Mouse (Mus musculus) embryonic facial prominence, embryonic 14.5 days (tissue): Measurements from ENCODE around the gene Dtnb. TPM values are rescaled to one million over a fixed set of nuclear protein-coding genes. Genes with fewer than 3 reads are reported as not detected.

Experiments
- ATAC-seq: fragments of 200-750 bp; cut with Nextera tagmentation; 2 replicates; pipeline ENCODE4 v1.8.0; 2017; ENCODE audit warnings: low read depth, moderate number of reproducible peaks, moderate TSS enrichment
- DNase-seq: peaks from one replicate; pipeline ENCODE4 v3.0.0-alpha.2; 2015; ENCODE audit warnings: low spot score
- H3K27ac ChIP-seq: fragments of 300-500 bp; sonication (generic); replicated peaks from 2 replicates; pipeline ENCODE4 v1.5.1; 2014; ENCODE audit warnings: low read depth, mild to moderate bottlenecking, low read length, moderate library complexity
- H3K27me3 ChIP-seq: fragments of 300-500 bp; sonication (generic); replicated peaks from 2 replicates; pipeline ENCODE4 v1.6.1; 2014; ENCODE audit warnings: low read length; ENCODE audit not compliant: control insufficient read depth, insufficient read depth
- H3K36me3 ChIP-seq: fragments of 300-500 bp; sonication (generic); 2 replicates; pipeline ENCODE4 v1.6.1; 2014; ENCODE audit warnings: low read length, mixed read lengths; ENCODE audit not compliant: control insufficient read depth, insufficient read depth
- H3K4me1 ChIP-seq: fragments of 300-500 bp; sonication (generic); 2 replicates; pipeline ENCODE4 v1.6.1; 2014; ENCODE audit warnings: antibody characterized with exemption, low read length; ENCODE audit not compliant: control insufficient read depth, insufficient read depth
- H3K4me2 ChIP-seq: fragments of 300-500 bp; sonication (generic); 2 replicates; pipeline ENCODE4 v1.6.1; 2014; ENCODE audit warnings: low read depth, mild to moderate bottlenecking, low read length, moderate library complexity, mixed read lengths
- H3K4me3 ChIP-seq: fragments of 300-500 bp; sonication (generic); 2 replicates; pipeline ENCODE4 v1.5.1; 2014; ENCODE audit warnings: low read depth, mild to moderate bottlenecking, low read length
- H3K9ac ChIP-seq: fragments of 300-500 bp; sonication (generic); 2 replicates; pipeline ENCODE4 v1.6.1; 2014; ENCODE audit warnings: low read depth, mild to moderate bottlenecking, low read length, moderate library complexity, mixed read lengths
- H3K9me3 ChIP-seq: fragments of 300-500 bp; sonication (generic); 2 replicates; pipeline ENCODE4 v1.6.1; 2016; ENCODE audit warnings: low read length; ENCODE audit not compliant: control insufficient read depth
- WGBS: fragments of 180-500 bp; shearing (Covaris S2); extraction: QIAGEN DNeasy Blood & Tissue Kit; methylation state at CpG from one replicate; pipeline ENCODE4 v1.1.7; 2014; 5-methylcytosine and 5-hydroxymethylcytosine counted together
- polyA plus RNA-seq: library from polyadenylated mRNA; unstranded; fragments of >200 nt; fragmentation: Nextera tagmentation; extraction: Ambion mirVana; gene quantifications from 2 replicates; pipeline ENCODE4 v1.2.1, GENCODE M21; 2014

Dtnb gene
- polyA plus RNA-seq, 1 experiment from 2014 or later = 27.4 TPM

DNA sequence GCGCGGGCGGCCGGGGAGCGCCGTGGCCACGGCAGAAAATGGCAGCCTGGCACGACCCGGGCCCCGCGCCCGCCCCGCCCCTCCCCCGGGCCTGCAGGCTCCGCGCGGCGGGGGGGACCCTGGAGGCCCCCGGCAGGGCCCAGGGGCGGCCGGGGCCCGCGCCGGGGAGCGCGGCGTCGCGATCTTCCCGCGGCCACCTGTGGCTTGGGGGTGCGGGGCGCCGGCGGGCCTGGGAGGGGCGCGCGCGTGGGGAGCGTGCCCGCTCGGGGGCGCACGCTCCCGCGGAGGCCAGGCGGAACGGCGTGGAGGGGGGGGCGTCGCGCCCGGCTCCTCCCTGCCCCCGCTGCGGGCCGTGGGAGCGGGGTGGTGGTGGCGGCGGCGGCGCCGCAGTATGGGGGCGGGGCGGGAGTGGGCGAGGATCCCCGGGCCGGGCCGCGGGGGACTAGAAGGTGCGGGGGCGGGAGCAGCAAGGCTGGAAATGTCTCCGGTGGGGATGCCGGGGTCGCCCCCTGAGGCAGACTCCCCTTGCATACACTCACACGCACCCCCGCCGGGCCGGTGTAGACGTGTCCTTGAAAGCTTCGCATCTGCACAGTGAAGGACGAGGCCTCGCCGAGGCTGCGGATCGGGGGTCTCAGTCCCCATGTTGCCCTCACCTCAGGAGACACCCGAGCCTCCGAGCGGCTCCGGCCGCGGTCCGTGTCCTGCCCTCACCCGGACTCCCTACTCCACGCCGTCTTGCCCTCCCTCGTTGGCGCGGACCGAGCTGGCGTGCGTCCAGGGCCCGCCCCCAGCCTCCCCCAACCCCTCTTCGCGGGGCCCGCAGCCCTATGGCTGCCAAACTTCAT, 235.6 kb downstream of the Dtnb start:
- ATAC-seq (peak; percentile 62), DNase-seq (peak; percentile 75)
- no peaks in the 10 kb centered on the region for H3K36me3 ChIP-seq
- 0% methylated on average over 7 of the region's 105 CpGs for WGBS
- H3K4me2 ChIP-seq = peak overlapping the region; percentile 90
- peaks cover 37% of the 10 kb centered on the region for H3K4me1 ChIP-seq
- H3K9ac ChIP-seq = peak overlapping the region; percentile 96
- no peaks in the 10 kb centered on the region for H3K9me3 ChIP-seq
- H3K4me3 ChIP-seq = peak overlapping the region; percentile 82
- peak overlapping the region; percentile 96 for H3K27ac ChIP-seq
- no peaks in the 10 kb centered on the region for H3K27me3 ChIP-seq

DNA sequence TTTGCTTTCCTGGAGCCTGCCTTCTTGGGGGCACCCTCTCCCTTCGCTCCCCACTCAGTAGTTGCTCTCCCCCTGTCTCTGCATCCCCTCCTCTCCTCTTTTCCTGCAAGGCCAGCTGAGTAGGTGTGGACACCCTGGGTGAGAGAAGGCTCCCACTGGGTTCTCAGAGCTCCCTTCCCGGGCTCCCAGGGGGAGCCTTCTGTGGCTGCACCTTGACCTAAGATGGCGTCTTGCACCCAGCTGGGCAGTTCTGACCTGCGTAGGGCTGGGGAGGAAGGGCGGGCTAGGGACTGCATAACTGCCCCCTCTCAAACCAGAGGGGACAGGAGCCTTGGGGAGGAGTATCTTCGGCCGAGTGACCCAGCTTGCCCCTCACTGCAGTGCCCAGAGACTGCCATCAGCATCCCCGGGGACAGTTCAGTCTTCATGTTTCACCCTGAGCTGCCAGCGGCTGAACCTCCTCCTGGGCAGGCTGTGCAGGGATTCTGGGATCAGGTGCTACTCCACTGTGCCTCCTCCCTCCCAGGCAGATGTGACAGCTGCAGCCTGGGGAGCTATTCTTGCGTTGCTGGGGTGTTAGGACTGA, 236.3 kb downstream of the Dtnb start:
- ATAC-seq (0 out of 2 replicates have a peak, but pooled peaks have one; percentile 0), DNase-seq (peak; percentile 69)
- Histone ChIP-seq H3K4me2 (peak overlapping the region; percentile 90), H3K9me3 (no peaks in the 10 kb centered on the region), H3K9ac (peak overlapping the region; percentile 96), H3K27me3 (no peaks in the 10 kb centered on the region), H3K4me1 (peaks cover 37% of the 10 kb centered on the region), H3K27ac (peak overlapping the region; percentile 96), H3K4me3 (peak overlapping the region; percentile 82), H3K36me3 (no peaks in the 10 kb centered on the region)
- WGBS = 3% methylated on average over 10 of the region's 10 CpGs

DNA sequence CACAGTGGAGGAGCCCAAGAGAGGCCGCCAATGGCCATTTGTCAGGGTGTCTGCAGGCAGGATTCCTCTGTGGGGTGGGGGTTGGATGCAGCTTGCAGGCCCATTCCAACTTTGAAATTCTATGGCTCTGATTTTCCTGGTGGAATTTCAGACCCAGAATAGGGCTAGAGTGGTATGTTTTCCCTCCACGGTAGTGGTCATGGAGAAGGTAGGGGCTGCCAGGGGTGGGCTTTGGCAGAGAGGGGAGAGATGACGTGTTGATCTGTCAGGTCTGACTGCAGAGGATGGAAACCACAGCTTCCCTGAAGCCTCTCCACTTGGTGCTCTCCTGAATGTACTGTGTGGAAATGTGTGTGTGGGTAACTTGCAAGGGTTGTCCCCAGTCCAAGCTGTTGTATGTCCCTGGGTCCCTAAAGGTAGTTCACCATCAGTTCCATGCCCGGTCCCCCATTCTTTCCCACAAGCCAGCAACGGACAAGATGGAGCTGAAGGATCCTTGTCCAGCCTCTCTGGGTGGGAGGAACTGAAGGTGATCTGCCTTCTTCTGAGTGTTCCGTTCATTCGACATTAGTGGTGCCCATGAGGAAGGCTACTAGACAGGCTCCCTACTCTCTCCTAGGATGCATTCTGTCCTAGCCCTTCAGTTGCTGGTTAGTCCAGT, 237.5 kb downstream of the Dtnb start:
- Histone ChIP-seq H3K9ac (no peak overlapping the region), H3K4me3 (no peak overlapping the region), H3K4me1 (peaks cover 37% of the 10 kb centered on the region), H3K36me3 (no peaks in the 10 kb centered on the region), H3K27me3 (no peaks in the 10 kb centered on the region), H3K9me3 (no peaks in the 10 kb centered on the region), H3K27ac (no peak overlapping the region), H3K4me2 (peak overlapping the region; percentile 90)
- ATAC-seq (no peak), DNase-seq (no peak)
- 64% methylated on average over 7 of the region's 7 CpGs for WGBS

DNA sequence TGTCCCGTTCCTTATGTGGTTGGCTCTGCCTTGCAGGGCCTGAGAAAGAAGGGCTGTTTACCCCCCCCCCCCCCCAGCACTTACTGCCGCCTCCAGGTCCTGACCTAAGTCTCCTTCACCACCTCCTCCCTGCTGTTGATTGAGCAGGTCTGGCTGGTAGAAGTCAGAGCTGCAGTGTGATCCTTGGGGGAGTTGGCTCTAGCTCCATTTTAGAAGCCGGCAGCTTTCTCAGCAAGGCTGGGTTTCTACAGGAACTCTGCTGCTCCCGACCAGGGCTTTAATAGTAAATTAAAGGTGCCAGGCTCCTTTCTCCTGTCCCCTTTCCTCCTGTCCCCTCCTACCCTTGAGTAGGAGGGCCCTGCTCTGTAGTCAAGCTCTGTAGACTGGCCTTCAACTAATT, 238.3 kb downstream of the Dtnb start:
- Histone ChIP-seq H3K9me3 (no peaks in the 10 kb centered on the region), H3K27ac (peak overlapping the region; percentile 65), H3K27me3 (no peaks in the 10 kb centered on the region), H3K36me3 (no peaks in the 10 kb centered on the region), H3K4me1 (peaks cover 39% of the 10 kb centered on the region), H3K4me3 (no peak overlapping the region), H3K4me2 (peak overlapping the region; percentile 90), H3K9ac (no peak overlapping the region)
- DNase-seq (no peak), ATAC-seq (no peak)
- WGBS = 17% methylated on average over 4 of the region's 4 CpGs

DNA sequence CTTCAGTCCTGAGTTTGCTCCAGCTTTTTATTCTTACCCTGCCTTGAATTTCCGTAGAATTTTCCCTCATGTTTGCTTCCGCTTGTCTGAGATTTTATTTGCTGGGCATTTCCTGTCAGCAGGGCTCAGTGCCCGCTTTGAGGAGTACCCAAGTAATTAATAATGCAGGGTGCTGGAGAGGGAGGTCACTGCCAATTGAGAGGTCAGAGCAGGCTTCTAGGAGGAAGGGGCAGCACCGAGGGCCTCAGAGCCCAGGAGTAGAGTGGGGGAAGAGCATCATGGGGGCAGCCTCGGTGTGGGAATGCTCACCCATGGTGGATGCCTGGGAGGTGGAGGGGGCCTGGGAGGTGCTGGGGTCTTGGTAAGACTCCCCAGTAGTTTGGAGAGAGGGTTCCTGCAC, 239.4 kb downstream of the Dtnb start:
- Histone ChIP-seq H3K36me3 (no peaks in the 10 kb centered on the region), H3K4me2 (peak overlapping the region; percentile 19; the same call in 1 of the 2 replicates), H3K4me3 (no peak overlapping the region), H3K9ac (no peak overlapping the region), H3K27me3 (no peaks in the 10 kb centered on the region), H3K27ac (no peak overlapping the region), H3K9me3 (no peaks in the 10 kb centered on the region), H3K4me1 (peaks cover 40% of the 10 kb centered on the region)
- ATAC-seq = no peak
- DNase-seq = no peak
- WGBS = 37% methylated on average over 5 of the region's 5 CpGs

DNA sequence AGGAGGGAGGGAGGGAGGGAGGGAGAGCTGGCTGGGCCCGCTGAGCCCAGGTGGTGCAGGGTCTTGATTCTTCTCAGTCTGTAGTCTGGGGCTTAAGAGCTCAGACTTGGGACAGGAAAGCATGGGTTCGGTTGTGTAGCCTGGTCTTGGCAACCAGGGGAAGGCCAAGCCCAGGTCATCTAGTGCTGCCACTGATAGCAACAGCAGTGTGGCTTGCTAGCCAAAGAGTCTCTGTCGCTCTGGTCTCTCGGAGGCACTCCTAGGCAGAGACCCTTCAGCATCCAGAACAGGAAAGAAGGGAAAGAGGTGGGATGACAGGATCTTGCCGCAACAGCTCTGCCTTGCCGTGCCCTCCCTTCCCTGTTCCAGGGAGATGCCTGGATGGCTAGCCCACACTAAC, 240.1 kb downstream of the Dtnb start:
- Histone ChIP-seq H3K4me1 (peaks cover 44% of the 10 kb centered on the region), H3K9me3 (no peaks in the 10 kb centered on the region), H3K27ac (no peak overlapping the region), H3K9ac (no peak overlapping the region), H3K36me3 (no peaks in the 10 kb centered on the region), H3K4me2 (no peak overlapping the region), H3K27me3 (no peaks in the 10 kb centered on the region), H3K4me3 (no peak overlapping the region)
- no peak for DNase-seq
- no peak for ATAC-seq
- 44% methylated on average over 5 of the region's 6 CpGs for WGBS

DNA sequence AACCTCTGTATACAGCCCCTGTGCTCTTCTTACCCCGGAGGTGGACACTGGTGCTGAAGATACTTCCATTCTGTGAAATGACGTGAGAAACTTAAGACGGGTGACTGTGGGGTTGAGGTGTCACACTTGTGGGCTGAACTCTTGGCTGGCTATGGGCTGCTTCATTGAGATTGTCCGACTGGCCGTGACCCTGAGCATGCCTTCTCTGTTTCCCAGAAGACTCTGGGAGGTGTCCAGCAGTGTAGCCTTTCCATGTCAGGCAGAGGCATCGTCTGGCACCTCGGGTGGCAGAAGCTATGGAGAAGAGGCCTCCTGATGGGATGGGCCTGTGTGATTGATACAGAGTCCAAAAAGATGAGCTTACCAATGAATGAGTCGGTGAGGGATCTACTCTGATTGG, 241.0 kb downstream of the Dtnb start:
- DNase-seq = no peak
- no peaks in the 10 kb centered on the region for H3K9me3 ChIP-seq
- no peaks in the 10 kb centered on the region for H3K27me3 ChIP-seq
- H3K4me3 ChIP-seq = no peak overlapping the region
- peaks cover 50% of the 10 kb centered on the region for H3K4me1 ChIP-seq
- 94% methylated on average over 8 of the region's 8 CpGs for WGBS
- no peak overlapping the region for H3K9ac ChIP-seq
- no peak overlapping the region for H3K4me2 ChIP-seq
- no peak overlapping the region for H3K27ac ChIP-seq
- H3K36me3 ChIP-seq = no peaks in the 10 kb centered on the region; the same call in 1 of the 2 replicates
- no peak for ATAC-seq

DNA sequence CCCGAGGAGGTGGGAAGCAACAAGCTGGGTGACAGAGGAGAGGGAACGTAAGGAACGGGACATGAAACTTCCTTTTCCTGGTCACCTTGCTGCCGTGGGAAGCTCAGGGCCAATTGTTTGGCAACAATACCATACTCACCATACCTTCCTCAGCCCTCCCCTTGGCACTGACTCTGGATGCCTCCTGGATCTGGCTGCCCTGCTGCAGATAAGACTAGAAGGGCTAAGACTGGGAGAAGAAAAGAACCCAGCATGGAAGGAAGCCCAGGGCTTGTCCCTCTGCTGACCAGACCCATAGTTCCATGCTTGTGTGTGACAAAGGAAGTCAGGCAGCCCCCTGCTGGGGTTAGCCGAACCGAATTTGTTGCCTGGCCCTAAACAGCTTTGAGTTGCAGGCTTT, 243.2 kb downstream of the Dtnb start:
- WGBS = 52% methylated on average over 6 of the region's 6 CpGs
- peaks cover 46% of the 10 kb centered on the region for H3K4me1 ChIP-seq

More for the DNA sequence above, 243.2 kb downstream of the Dtnb start:
- no peak for DNase-seq
- Histone ChIP-seq H3K36me3 (no peaks in the 10 kb centered on the region; the same call in 1 of the 2 replicates), H3K9me3 (no peaks in the 10 kb centered on the region), H3K4me2 (no peak overlapping the region), H3K27me3 (no peaks in the 10 kb centered on the region), H3K9ac (no peak overlapping the region), H3K4me3 (no peak overlapping the region), H3K27ac (no peak overlapping the region)
- ATAC-seq = no peak
